Mouse (Mus musculus): ENCODE data around the gene Rph3a. TPM values are rescaled to one million over a fixed set of nuclear protein-coding genes. Genes with fewer than 3 reads are reported as not detected.
"Not testable (repeated sequence)": the region's sequence is repeated elsewhere in the genome, so short reads cannot be mapped to it uniquely, and the experiment has no call there.

The Rph3a gene
- polyA plus RNA-seq, 1 experiment from 2014 or later = not detected

GRCm38 (mm10) chr5:120894692-120895091 is 115.2 kb downstream of the Rph3a start:
- not testable (repeated sequence) for H3K9ac ChIP-seq (ENCODE audit: low read depth, low read length); H3K4me3 ChIP-seq (ENCODE audit: low read depth, low read length); H3K27ac ChIP-seq (ENCODE audit: low read depth, low read length); H3K36me3 ChIP-seq (ENCODE audit: control insufficient read depth, insufficient read depth, low read length); H3K27me3 ChIP-seq (ENCODE audit: control insufficient read depth, insufficient read depth, low read length); H3K4me1 ChIP-seq (ENCODE audit: control insufficient read depth, insufficient read depth, low read length); H3K4me2 ChIP-seq; H3K9me3 ChIP-seq (replicated peaks; ENCODE audit: control insufficient read depth, low read length); ATAC-seq (replicated peaks; ENCODE audit: insufficient number of reproducible peaks, low FRiP score, low TSS enrichment)
- WGBS (ENCODE audit: insufficient replicate concordance) = 82% methylated on average over 2 of the region's 2 CpGs

- H3K27me3 ChIP-seq (ENCODE audit: control insufficient read depth, insufficient read depth, low read length); H3K27ac ChIP-seq (ENCODE audit: low read depth, low read length); H3K9ac ChIP-seq (ENCODE audit: low read depth, low read length); H3K36me3 ChIP-seq (ENCODE audit: control insufficient read depth, insufficient read depth, low read length); H3K4me3 ChIP-seq (ENCODE audit: low read depth, low read length); H3K9me3 ChIP-seq (replicated peaks; ENCODE audit: control insufficient read depth, low read length); H3K4me2 ChIP-seq; H3K4me1 ChIP-seq (ENCODE audit: control insufficient read depth, insufficient read depth, low read length); ATAC-seq (replicated peaks; ENCODE audit: insufficient number of reproducible peaks, low FRiP score, low TSS enrichment): not testable (repeated sequence)
- 82% methylated on average over 4 of the region's 4 CpGs for WGBS (ENCODE audit: insufficient replicate concordance)
These were observed 116.0 kb downstream of the Rph3a start for GRCm38 (mm10) chr5:120893866-120894265.

GRCm38 (mm10) chr5:120892243-120892660 is 117.6 kb downstream of the Rph3a start:
- no peak overlapping the region for H3K9ac ChIP-seq (ENCODE audit: low read depth, low read length)
- no peak for ATAC-seq (replicated peaks; ENCODE audit: insufficient number of reproducible peaks, low FRiP score, low TSS enrichment)
- H3K4me1 ChIP-seq (ENCODE audit: control insufficient read depth, insufficient read depth, low read length) = no peaks in the 10 kb centered on the region
- no peaks in the 10 kb centered on the region for H3K9me3 ChIP-seq (replicated peaks; ENCODE audit: control insufficient read depth, low read length)
- no peaks in the 10 kb centered on the region for H3K36me3 ChIP-seq (ENCODE audit: control insufficient read depth, insufficient read depth, low read length)
- no peak overlapping the region for H3K4me3 ChIP-seq (ENCODE audit: low read depth, low read length)
- H3K27me3 ChIP-seq (ENCODE audit: control insufficient read depth, insufficient read depth, low read length) = no peaks in the 10 kb centered on the region
- 58% methylated on average over 2 of the region's 2 CpGs for WGBS (ENCODE audit: insufficient replicate concordance)
- no peak overlapping the region for H3K4me2 ChIP-seq
- no peak overlapping the region for H3K27ac ChIP-seq (ENCODE audit: low read depth, low read length)

- ATAC-seq (replicated peaks; ENCODE audit: insufficient number of reproducible peaks, low FRiP score, low TSS enrichment); H3K4me3 ChIP-seq (ENCODE audit: low read depth, low read length); H3K4me2 ChIP-seq; H3K4me1 ChIP-seq (ENCODE audit: control insufficient read depth, insufficient read depth, low read length); H3K36me3 ChIP-seq (ENCODE audit: control insufficient read depth, insufficient read depth, low read length); H3K9ac ChIP-seq (ENCODE audit: low read depth, low read length); H3K27me3 ChIP-seq (ENCODE audit: control insufficient read depth, insufficient read depth, low read length); H3K9me3 ChIP-seq (replicated peaks; ENCODE audit: control insufficient read depth, low read length); H3K27ac ChIP-seq (ENCODE audit: low read depth, low read length): not testable (repeated sequence)
- 82% methylated on average over 2 of the region's 2 CpGs for WGBS (ENCODE audit: insufficient replicate concordance)
These were observed 118.2 kb downstream of the Rph3a start for GRCm38 (mm10) chr5:120891566-120892242.

- Histone ChIP-seq H3K9ac (ENCODE audit: low read depth, low read length) (no peak overlapping the region), H3K36me3 (ENCODE audit: control insufficient read depth, insufficient read depth, low read length) (no peaks in the 10 kb centered on the region), H3K4me3 (ENCODE audit: low read depth, low read length) (no peak overlapping the region), H3K4me2 (no peak overlapping the region), H3K4me1 (ENCODE audit: control insufficient read depth, insufficient read depth, low read length) (no peaks in the 10 kb centered on the region), H3K27ac (ENCODE audit: low read depth, low read length) (no peak overlapping the region), H3K27me3 (ENCODE audit: control insufficient read depth, insufficient read depth, low read length) (no peaks in the 10 kb centered on the region), H3K9me3 (replicated peaks; ENCODE audit: control insufficient read depth, low read length) (no peaks in the 10 kb centered on the region)
- no peak for ATAC-seq (replicated peaks; ENCODE audit: insufficient number of reproducible peaks, low FRiP score, low TSS enrichment)
- 61% methylated on average over 3 of the region's 3 CpGs for WGBS (ENCODE audit: insufficient replicate concordance)
These were observed 118.9 kb downstream of the Rph3a start for GRCm38 (mm10) chr5:120890991-120891390.

Other genes starting within 250 kb of the Rph3a start
- gene Oas3, start 232.4 kb downstream of the Rph3a start, polyA plus RNA-seq (2014; fragmentation: Nextera tagmentation; extraction: Ambion mirVana) = 0.09 and 0.11 TPM in 2 replicates
- not detected in 2 replicates for gene Oas1e, start 214.6 kb downstream of the Rph3a start, polyA plus RNA-seq (2014; fragmentation: Nextera tagmentation; extraction: Ambion mirVana)
- 0.49 and 0.54 TPM in 2 replicates for gene Oas1c, start 197.6 kb downstream of the Rph3a start, polyA plus RNA-seq (2014; fragmentation: Nextera tagmentation; extraction: Ambion mirVana)
- not detected in 2 replicates for gene Oas1f, start 162.7 kb downstream of the Rph3a start, polyA plus RNA-seq (2014; fragmentation: Nextera tagmentation; extraction: Ambion mirVana)
- not detected in 2 replicates for gene Oas1h, start 148.7 kb downstream of the Rph3a start, polyA plus RNA-seq (2014; fragmentation: Nextera tagmentation; extraction: Ambion mirVana)
- not detected in 2 replicates for gene Oas1g, start 122.5 kb downstream of the Rph3a start, polyA plus RNA-seq (2014; fragmentation: Nextera tagmentation; extraction: Ambion mirVana)
- gene Oas1a, start 102.6 kb downstream of the Rph3a start, polyA plus RNA-seq (2014; fragmentation: Nextera tagmentation; extraction: Ambion mirVana) = 0.24 TPM in 1 of 2 replicates, not detected in the other
- gene Oas1d, start 95.6 kb downstream of the Rph3a start, polyA plus RNA-seq (2014; fragmentation: Nextera tagmentation; extraction: Ambion mirVana) = not detected in 2 replicates
- 23.7 and 33.8 TPM in 2 replicates for gene Ptpn11, start 181.3 kb upstream of the Rph3a start, polyA plus RNA-seq (2014; fragmentation: Nextera tagmentation; extraction: Ambion mirVana)
- gene Rpl6, start 194.4 kb upstream of the Rph3a start, polyA plus RNA-seq (2014; fragmentation: Nextera tagmentation; extraction: Ambion mirVana) = 498 and 592 TPM in 2 replicates
- 5.3 and 7.3 TPM in 2 replicates for gene Hectd4, start 210.1 kb upstream of the Rph3a start, polyA plus RNA-seq (2014; fragmentation: Nextera tagmentation; extraction: Ambion mirVana)